Mouse (Mus musculus): ENCODE data around the gene Sfxn5.
A peak's percentile ranks its signal among the peaks of the same experiment; 100 is the strongest.

- peak; percentile 69 for TF ChIP-seq CTCF (conservative IDR thresholded peaks at IDR 0.05; ENCODE audit: insufficient read depth, insufficient read length, low read depth, low read length)
- TF ChIP-seq POLR2A (IDR thresholded peaks at IDR 0.05; ENCODE audit: low read depth, low read length), result no peak
Observed at GRCm38 (mm10) chr6:85262865-85263515, 70.2 kb downstream of the Sfxn5 start.
